Mouse (Mus musculus): ENCODE measurements around the gene Fyn.

DNA sequence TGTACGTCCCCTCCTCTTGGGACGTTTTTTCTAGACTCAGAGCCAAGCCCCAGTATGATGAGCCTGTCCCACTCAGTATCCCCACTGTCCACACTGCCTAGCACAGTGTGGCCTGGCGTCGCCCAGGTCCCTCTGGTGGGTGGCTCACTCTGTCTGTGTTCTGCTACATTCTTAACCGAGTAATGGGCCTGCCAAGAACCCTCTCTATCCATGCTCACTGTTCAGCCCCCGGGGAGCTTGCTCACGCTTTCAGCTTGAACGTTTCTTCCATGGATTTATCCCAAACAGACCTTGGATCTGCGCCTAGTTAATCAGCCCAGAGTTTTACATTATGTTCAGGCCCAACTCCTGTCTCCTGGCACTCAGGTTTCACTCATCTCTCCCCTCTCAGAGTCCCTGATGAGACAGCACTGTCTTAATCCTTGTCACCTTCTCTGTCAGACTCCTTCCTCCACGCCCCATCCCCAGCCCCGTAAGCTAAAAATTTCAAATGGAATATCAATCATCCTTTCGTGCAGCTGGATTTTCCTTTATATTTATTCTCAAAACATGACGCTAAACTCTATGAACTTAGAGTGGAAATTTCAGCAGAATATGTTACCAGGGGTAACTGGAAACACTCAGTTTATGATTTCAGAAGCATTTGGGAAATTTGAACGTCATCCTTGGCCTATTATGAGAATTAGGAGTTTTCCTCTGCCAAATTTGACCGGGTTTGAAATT, 174.0 kb downstream of the Fyn start:
- no peak for TF ChIP-seq CTCF (IDR thresholded peaks at IDR 0.05; ENCODE audit: extremely low read depth, insufficient read depth, low read length)
- no peak for TF ChIP-seq POLR2A (IDR thresholded peaks at IDR 0.05; ENCODE audit: extremely low read depth, insufficient read depth, low read length)

All from cortical plate, adult 2 months (tissue).